Mouse (Mus musculus) MEL (cell line): ENCODE results near the gene Bfsp2.

Experiments used
- CTCF ChIP-seq, 3 experiments: IDR thresholded peaks in 2 of 3; conservative IDR thresholded peaks in 1 of 3; 2 replicates each; pipeline ENCODE4 v1.5.1; 2011 to 2012; ENCODE audit warnings: low read length in 3 of 3, low read depth in 2 of 3, mild to moderate bottlenecking in 2 of 3, improper control_type of control experiment in 1 of 3, inconsistent platforms in 1 of 3, mixed read lengths in 1 of 3, moderate library complexity in 1 of 3; ENCODE audit not compliant: control insufficient read depth in 1 of 3, insufficient read depth in 1 of 3, poor library complexity in 1 of 3, severe bottlenecking in 1 of 3
- MEF2A ChIP-seq: IDR thresholded peaks from 2 replicates; pipeline ENCODE4 v1.6.1; 2014; ENCODE audit warnings: low read depth, mild to moderate bottlenecking, inconsistent platforms, low read length, improper control_type of control experiment; ENCODE audit not compliant: poor library complexity, insufficient replicate concordance, severe bottlenecking; ENCODE audit errors: extremely low read depth
- MYC ChIP-seq: IDR thresholded peaks from 2 replicates; pipeline ENCODE4 v1.6.1; 2011; ENCODE audit warnings: low read depth, mild to moderate bottlenecking, low read length, improper control_type of control experiment, moderate library complexity
- POLR2AphosphoS2 ChIP-seq: IDR thresholded peaks from 2 replicates; pipeline ENCODE4 v1.6.1; 2011; ENCODE audit warnings: low read length, improper control_type of control experiment

- no peak for TF ChIP-seq CTCF (IDR thresholded peaks at IDR 0.05 in 2 of 3, conservative IDR thresholded peaks at IDR 0.05 in 1 of 3; ENCODE audit: control insufficient read depth in 1 of 3, insufficient read depth in 1 of 3, low read depth in 2 of 3, low read length in 3 of 3, poor library complexity in 1 of 3, severe bottlenecking in 1 of 3)
- no peak for TF ChIP-seq MEF2A
- no peak for TF ChIP-seq MYC
- no peak for TF ChIP-seq POLR2AphosphoS2
Observed at GRCm38 (mm10) chr9:103430431-103431220, 49.6 kb downstream of the Bfsp2 start.
